Mouse (Mus musculus): Measurements from ENCODE around the gene Lzts3.
A peak's percentile ranks its signal among the peaks of the same experiment; 100 is the strongest.

The Lzts3 gene

GRCm38 (mm10) chr2:130635847-130636246 lies 6.8 kb downstream of the Lzts3 start:
- peak; percentile 23 for DNase-seq (ENCODE audit: low spot score)

DNA sequence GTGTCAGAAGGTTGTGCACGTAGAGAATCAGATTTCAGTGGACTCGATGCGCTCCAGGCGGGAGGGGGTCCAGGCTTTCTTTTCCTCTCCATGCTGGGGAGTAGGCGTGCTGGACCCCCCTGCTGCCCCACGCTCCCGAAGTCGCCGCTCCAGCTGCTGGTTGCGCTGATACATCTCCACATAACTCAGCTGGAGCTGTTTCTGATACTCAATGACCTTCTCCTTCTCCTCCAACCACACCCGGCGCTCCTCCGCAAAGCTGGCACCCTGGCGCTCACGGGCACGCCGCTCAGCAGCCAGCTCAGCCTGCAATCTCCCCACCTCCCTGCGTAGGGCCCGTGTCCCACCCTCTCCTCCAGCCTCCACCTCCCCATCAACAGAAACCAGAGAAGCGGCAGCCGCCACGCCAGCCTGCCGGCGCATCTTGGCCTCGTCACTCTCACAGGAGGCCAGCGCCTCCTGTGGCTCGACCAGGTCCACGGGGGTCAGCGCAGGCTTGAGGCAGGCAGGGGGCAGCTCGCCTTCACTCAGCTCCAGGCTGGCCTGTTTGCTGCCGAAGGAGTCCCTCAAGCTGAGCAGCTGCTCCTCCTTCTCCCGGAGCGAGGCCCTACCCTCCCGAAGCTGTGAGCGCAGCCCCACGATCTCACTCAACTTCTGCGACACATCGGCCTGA lies 7.7 kb downstream of the Lzts3 start:
- DNase-seq (ENCODE audit: low spot score) = peak; percentile 65

DNA sequence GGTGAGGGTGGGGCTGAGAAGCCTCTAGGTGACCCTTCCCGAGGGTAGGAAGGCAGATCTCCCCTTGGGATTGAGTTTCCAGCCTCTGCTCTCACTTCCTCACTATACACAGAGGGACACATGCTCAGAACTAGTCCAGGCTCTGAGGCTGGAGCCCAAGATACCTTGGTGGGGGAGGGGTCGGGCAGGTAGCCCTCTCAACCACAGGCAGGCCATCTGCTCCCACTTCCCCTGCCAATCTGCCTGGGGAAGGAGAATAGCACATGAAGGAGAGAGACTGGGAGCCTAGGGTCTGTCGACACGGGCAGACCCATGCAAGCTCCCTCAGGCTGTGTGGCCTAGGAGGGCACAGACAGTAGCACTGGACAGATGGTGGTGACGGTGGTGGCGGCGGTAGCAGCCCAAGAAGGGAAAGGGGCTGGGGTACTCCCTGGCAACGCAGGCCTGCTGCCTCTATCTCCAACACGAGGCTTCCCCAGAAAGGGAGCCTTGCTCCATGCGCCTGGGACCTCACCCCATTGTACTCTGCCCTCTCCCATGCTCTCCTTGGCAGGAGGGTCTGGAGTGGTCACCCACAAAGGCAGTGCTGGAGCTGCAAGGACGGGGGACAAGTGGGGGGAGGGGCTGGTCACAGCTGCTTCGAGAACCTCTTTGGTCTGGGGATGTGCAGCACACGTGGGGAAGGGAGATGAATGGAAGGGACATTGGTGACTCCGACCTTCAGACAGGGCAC lies 8.4 kb downstream of the Lzts3 start:
- DNase-seq (ENCODE audit: low spot score) = peak; percentile 6

DNA sequence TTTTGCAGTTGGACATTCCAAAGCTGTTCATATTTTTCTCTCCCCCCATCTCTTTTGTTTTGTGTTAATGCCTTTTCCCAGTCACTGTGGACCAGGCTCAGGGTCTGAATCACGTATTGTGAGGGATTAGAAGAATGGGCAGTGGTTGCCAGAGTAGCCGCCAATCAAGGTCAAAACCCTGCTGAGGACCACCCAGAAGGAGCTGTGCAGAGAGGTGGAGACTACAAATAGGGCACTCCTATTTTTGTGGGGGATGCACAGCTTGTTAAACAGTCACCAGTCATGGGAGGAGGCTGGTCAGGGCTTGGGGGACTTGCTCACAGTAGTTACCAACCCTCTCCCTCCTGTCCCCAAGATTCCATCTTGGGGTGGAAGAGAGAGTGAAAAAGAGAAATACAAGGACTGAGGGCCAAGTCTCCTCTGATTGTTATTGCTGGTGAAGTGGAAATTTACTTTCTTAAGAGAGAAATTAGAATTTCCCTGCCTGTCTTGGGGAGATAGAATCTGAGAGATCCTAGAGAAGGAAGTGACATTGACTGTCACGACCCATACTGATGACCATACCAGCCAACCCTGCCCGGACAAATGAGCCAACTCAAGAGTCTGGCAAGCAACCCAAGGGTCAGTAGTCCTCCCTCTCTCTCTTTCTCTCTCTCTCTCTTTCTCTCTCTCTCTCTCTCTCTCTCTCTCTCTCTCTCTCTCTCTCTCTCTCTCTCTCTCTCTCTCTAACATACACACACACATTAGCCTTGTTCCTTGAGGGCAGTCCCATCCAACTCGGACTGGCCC lies 9.5 kb downstream of the Lzts3 start:
- peak; percentile 65 for DNase-seq (ENCODE audit: low spot score)

DNA sequence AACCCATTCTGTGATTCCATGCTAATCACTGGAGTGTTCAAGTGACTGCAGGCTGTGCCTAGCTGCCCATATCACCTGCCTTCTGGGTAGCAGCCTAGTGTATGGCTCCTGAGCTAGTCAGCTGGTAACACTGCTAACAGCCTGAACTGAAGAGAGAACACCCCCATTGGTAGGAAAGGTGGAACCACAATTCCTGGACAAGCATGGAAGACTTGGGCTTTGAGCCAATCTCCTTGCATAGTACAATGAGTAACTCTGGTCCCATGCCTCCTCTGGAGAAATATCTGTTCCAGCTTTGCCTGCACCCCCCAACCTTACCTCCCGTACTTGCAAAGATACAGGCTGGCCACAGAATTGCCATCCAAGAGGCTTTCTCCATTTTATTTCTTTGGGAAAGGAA lies 10.2 kb downstream of the Lzts3 start:
- no peak for DNase-seq (ENCODE audit: low spot score)

GRCm38 (mm10) chr2:130629839-130630203 lies 12.8 kb downstream of the Lzts3 start, which contains the start of the genes Fastkd5 and Ubox5:
TSS of gene Fastkd5 (minus strand) at chr2:130630027.
TSS of gene Ubox5 (minus strand) at chr2:130630038.
- DNase-seq (ENCODE audit: low spot score) = peak; percentile 89

- no peak for DNase-seq (ENCODE audit: low spot score)
These were observed 13.3 kb downstream of the Lzts3 start for GRCm38 (mm10) chr2:130629080-130629838.

DNA sequence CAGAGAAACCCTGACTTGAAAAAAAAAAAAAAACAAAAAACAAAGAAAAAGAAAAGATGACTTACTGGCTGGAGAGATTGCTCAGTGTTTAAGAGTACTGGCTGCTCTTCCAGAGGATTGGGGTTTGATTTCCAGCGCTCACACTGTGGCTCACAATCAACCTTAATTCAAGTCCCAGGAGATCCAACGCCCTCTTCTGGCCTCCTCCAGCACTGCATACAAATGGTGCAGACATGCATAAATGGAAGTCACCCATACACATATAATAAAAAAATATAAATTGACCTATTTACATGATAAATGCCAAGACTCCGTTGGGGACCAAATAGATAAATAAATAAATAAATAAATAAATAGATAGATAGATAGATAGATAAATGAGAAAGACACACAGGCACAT lies 14.2 kb downstream of the Lzts3 start:
- no peak for DNase-seq (ENCODE audit: low spot score)

DNA sequence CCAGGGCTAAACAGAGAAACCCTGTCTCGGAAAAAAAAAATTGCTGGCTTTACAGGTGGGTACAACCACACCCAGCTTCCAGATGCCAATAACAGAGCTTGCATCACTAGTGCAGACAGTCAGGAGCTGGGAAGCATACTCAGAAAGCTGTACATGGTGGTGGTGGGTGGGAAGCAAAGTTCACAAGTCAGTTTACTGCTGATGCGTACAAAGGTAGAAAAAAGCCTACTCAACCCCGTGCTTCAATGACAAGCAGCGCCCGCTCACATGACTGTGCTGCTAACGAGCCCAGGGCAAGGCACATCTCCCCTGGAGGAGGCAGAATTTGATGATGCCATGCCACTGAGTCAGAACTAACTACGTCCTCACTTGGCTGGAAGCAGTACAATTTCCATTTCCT lies 23.6 kb downstream of the Lzts3 start:
- DNase-seq (ENCODE audit: low spot score) = no peak

GRCm38 (mm10) chr2:130613091-130613490 lies 29.5 kb downstream of the Lzts3 start:
- DNase-seq (ENCODE audit: low spot score) = peak; percentile 46

GRCm38 (mm10) chr2:130602195-130602594 lies 40.4 kb downstream of the Lzts3 start:
- DNase-seq (ENCODE audit: low spot score) = no peak

- DNase-seq (ENCODE audit: low spot score) = no peak
These were observed 44.2 kb downstream of the Lzts3 start for GRCm38 (mm10) chr2:130598399-130598798.

GRCm38 (mm10) chr2:130597601-130598010 lies 45.0 kb downstream of the Lzts3 start:
- peak; percentile 48 for DNase-seq (ENCODE audit: low spot score)

GRCm38 (mm10) chr2:130595596-130595995 lies 47.0 kb downstream of the Lzts3 start:
- DNase-seq (ENCODE audit: low spot score) = no peak

GRCm38 (mm10) chr2:130591016-130591415 lies 51.6 kb downstream of the Lzts3 start:
- no peak for DNase-seq (ENCODE audit: low spot score)

DNA sequence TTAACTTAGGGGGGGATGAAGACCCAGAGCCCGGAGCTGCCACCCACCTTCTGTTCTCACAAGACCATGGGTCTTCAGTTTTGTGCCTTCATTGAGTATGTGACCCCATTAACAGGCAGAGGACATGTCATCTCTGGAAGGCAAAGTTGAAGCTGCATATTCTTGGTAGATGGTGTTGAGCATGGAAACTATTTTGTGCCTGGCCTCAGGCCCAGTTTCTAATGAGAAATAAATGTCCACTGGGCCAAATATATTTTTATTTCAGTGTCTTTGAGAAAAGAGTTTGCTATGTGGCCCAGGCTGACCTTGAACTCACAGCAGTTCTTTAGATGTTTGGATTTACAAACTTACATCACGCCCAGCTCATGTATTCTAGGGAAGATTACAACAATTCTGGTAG lies 52.8 kb downstream of the Lzts3 start:
- DNase-seq (ENCODE audit: low spot score) = no peak

GRCm38 (mm10) chr2:130589157-130589556 lies 53.4 kb downstream of the Lzts3 start:
- DNase-seq (ENCODE audit: low spot score) = no peak

DNA sequence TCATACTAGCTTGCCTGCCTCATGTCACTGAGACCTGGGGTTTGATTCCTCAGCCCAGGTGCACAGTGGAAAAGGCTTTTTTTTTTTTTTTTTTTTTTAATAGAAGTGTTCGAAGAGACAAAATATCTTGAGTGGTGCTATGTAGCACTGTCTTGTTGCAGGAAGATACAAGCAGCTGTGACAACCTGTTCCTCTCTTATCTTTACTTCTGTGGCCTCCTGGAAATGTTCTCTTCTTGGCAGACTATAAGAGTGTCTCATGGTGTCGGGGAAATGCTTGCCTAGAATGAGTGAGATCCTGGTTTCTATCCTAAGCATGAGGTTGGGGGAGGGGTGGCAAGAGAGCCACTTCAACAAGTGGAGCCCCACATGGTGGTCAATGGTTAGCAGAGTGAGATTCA lies 54.2 kb downstream of the Lzts3 start:
- DNase-seq (ENCODE audit: low spot score) = no peak

- no peak for DNase-seq (ENCODE audit: low spot score)
These were observed 56.6 kb downstream of the Lzts3 start for GRCm38 (mm10) chr2:130586016-130586415.

- DNase-seq (ENCODE audit: low spot score) = no peak
These were observed 58.6 kb downstream of the Lzts3 start for GRCm38 (mm10) chr2:130583902-130584560.

Measured in embryo, embryonic 10 days (tissue).